Mouse (Mus musculus) embryonic facial prominence, embryonic 12.5 days (tissue): ENCODE measurements around the gene Fam210b. TPM values are rescaled to one million over a fixed set of nuclear protein-coding genes. Genes with fewer than 3 reads are reported as not detected.

Source experiments
- ATAC-seq: fragments of 200-750 bp; cut with Nextera tagmentation; 2 replicates; pipeline ENCODE4 v1.8.0; 2017; ENCODE audit not compliant: insufficient number of reproducible peaks, insufficient read depth, low FRiP score, low TSS enrichment
- H3K27ac ChIP-seq: fragments of 300-500 bp; sonication (generic); 2 replicates; pipeline ENCODE4 v1.5.1; 2016; ENCODE audit warnings: mild to moderate bottlenecking
- H3K27me3 ChIP-seq: fragments of 300-500 bp; sonication (generic); 2 replicates; pipeline ENCODE4 v1.6.1; 2016; ENCODE audit warnings: mild to moderate bottlenecking, moderate library complexity
- H3K36me3 ChIP-seq: fragments of 300-500 bp; sonication (generic); 2 replicates; pipeline ENCODE4 v1.6.1; 2016; ENCODE audit warnings: mild to moderate bottlenecking
- H3K4me1 ChIP-seq: fragments of 300-500 bp; sonication (generic); 2 replicates; pipeline ENCODE4 v1.6.1; 2016
- H3K4me2 ChIP-seq: fragments of 300-500 bp; sonication (generic); replicated peaks from 2 replicates; pipeline ENCODE4 v1.6.1; 2016; ENCODE audit warnings: mild to moderate bottlenecking, moderate library complexity
- H3K4me3 ChIP-seq: fragments of 300-500 bp; sonication (generic); 2 replicates; pipeline ENCODE4 v1.5.1; 2016; ENCODE audit warnings: mild to moderate bottlenecking
- H3K9ac ChIP-seq: fragments of 300-500 bp; sonication (generic); 2 replicates; pipeline ENCODE4 v1.6.1; 2016; ENCODE audit warnings: mild to moderate bottlenecking, moderate library complexity
- H3K9me3 ChIP-seq: fragments of 300-500 bp; sonication (generic); 2 replicates; pipeline ENCODE4 v1.6.1; 2016; ENCODE audit warnings: mild to moderate bottlenecking, moderate library complexity
- WGBS: fragments of 180-500 bp; shearing (Covaris S2); methylation state at CpG from one replicate; pipeline ENCODE4 v1.1.7; 2016; 5-methylcytosine and 5-hydroxymethylcytosine counted together
- polyA plus RNA-seq: library from polyadenylated mRNA; unstranded; fragments of >200 nt; fragmentation: Nextera tagmentation; extraction: Ambion mirVana; gene quantifications from 2 replicates; pipeline ENCODE4 v1.2.1, GENCODE M21; 2016

Fam210b gene
- polyA plus RNA-seq, 1 experiment from 2014 or later, result 24.1 TPM

GRCm38 (mm10) chr2:172354761-172355160 is 9.4 kb downstream of the Fam210b start:
- peaks cover 60% of the 10 kb centered on the region for H3K36me3 ChIP-seq
- 74% methylated on average over 9 of the region's 9 CpGs for WGBS
- no peak for ATAC-seq
- H3K27ac ChIP-seq, result no peak overlapping the region
- no peaks in the 10 kb centered on the region for H3K27me3 ChIP-seq
- H3K4me2 ChIP-seq, result no peak overlapping the region
- H3K4me1 ChIP-seq, result no peaks in the 10 kb centered on the region
- H3K9me3 ChIP-seq, result no peaks in the 10 kb centered on the region
- no peak overlapping the region for H3K4me3 ChIP-seq
- no peak overlapping the region for H3K9ac ChIP-seq

GRCm38 (mm10) chr2:172355833-172356232 is 10.5 kb downstream of the Fam210b start:
- H3K9ac ChIP-seq, result no peak overlapping the region
- no peaks in the 10 kb centered on the region for H3K4me1 ChIP-seq
- no peak for ATAC-seq
- H3K9me3 ChIP-seq, result no peaks in the 10 kb centered on the region
- H3K27me3 ChIP-seq, result no peaks in the 10 kb centered on the region
- H3K27ac ChIP-seq, result no peak overlapping the region
- no peak overlapping the region for H3K4me2 ChIP-seq
- H3K36me3 ChIP-seq, result peaks cover 71% of the 10 kb centered on the region
- WGBS, result 83% methylated on average over 5 of the region's 5 CpGs
- no peak overlapping the region for H3K4me3 ChIP-seq

- WGBS, result 86% methylated on average over 7 of the region's 7 CpGs
- H3K27me3 ChIP-seq, result no peaks in the 10 kb centered on the region
- no peak for ATAC-seq
- H3K36me3 ChIP-seq, result peaks cover 91% of the 10 kb centered on the region
- no peak overlapping the region for H3K27ac ChIP-seq
- no peaks in the 10 kb centered on the region for H3K4me1 ChIP-seq
- no peak overlapping the region for H3K4me2 ChIP-seq
- no peak overlapping the region for H3K9ac ChIP-seq
- no peaks in the 10 kb centered on the region for H3K9me3 ChIP-seq
- H3K4me3 ChIP-seq, result no peak overlapping the region
These were observed 17.8 kb downstream of the Fam210b start for GRCm38 (mm10) chr2:172363176-172363575.

- no peaks in the 10 kb centered on the region for H3K9me3 ChIP-seq
- peak within 1 kb of the TSS; percentile 85 for H3K4me2 ChIP-seq
- peak within 1 kb of the TSS; percentile 81 for H3K27ac ChIP-seq
- H3K4me1 ChIP-seq, result peaks cover 23% of the 10 kb centered on the region
- under 1% methylated on average over 66 of the region's 66 CpGs for WGBS
- H3K36me3 ChIP-seq, result peaks cover 50% of the 10 kb centered on the region
- peak within 1 kb of the TSS; percentile 92 for H3K4me3 ChIP-seq
- H3K9ac ChIP-seq, result peak within 1 kb of the TSS; percentile 94
- H3K27me3 ChIP-seq, result no peaks in the 10 kb centered on the region
- ATAC-seq, result peak; percentile 97
These were observed 25.3 kb downstream of the Fam210b start, which contains the start of the genes Aurka and Cstf1 for GRCm38 (mm10) chr2:172370411-172371223. Gene Aurka, minus strand, starts transcription at chr2:172370535. Gene Cstf1, plus strand, starts transcription at chr2:172370681.

- Histone ChIP-seq H3K4me1 (peaks cover 23% of the 10 kb centered on the region), H3K27me3 (no peaks in the 10 kb centered on the region), H3K9ac (peak overlapping the region; percentile 94), H3K4me2 (peak overlapping the region; percentile 79), H3K4me3 (peak overlapping the region; percentile 92), H3K36me3 (peaks cover 50% of the 10 kb centered on the region), H3K9me3 (no peaks in the 10 kb centered on the region), H3K27ac (peak overlapping the region; percentile 80)
- under 1% methylated on average over 11 of the region's 11 CpGs for WGBS
- no peak for ATAC-seq
These were observed 25.9 kb downstream of the Fam210b start for GRCm38 (mm10) chr2:172371258-172371657.

- Histone ChIP-seq H3K27me3 (no peaks in the 10 kb centered on the region), H3K36me3 (peaks cover 90% of the 10 kb centered on the region), H3K9ac (no peak overlapping the region), H3K4me2 (no peak overlapping the region), H3K4me3 (no peak overlapping the region), H3K9me3 (no peaks in the 10 kb centered on the region), H3K4me1 (peaks cover 6% of the 10 kb centered on the region), H3K27ac (no peak overlapping the region)
- no peak for ATAC-seq
- 85% methylated on average over 4 of the region's 4 CpGs for WGBS
These were observed 31.2 kb downstream of the Fam210b start for GRCm38 (mm10) chr2:172376551-172376950.

- H3K4me2 ChIP-seq, result no peak overlapping the region
- H3K4me1 ChIP-seq, result peaks cover 1% of the 10 kb centered on the region
- no peaks in the 10 kb centered on the region for H3K9me3 ChIP-seq
- H3K4me3 ChIP-seq, result no peak overlapping the region
- H3K9ac ChIP-seq, result no peak overlapping the region
- no peak overlapping the region for H3K27ac ChIP-seq
- no peaks in the 10 kb centered on the region for H3K27me3 ChIP-seq
- peaks cover 95% of the 10 kb centered on the region for H3K36me3 ChIP-seq
- WGBS, result 62% methylated on average over 4 of the region's 5 CpGs
- ATAC-seq, result no peak
These were observed 31.7 kb downstream of the Fam210b start for GRCm38 (mm10) chr2:172376999-172377515.

GRCm38 (mm10) chr2:172378332-172378731 is 33.0 kb downstream of the Fam210b start:
- no peaks in the 10 kb centered on the region for H3K9me3 ChIP-seq
- no peak overlapping the region for H3K4me2 ChIP-seq
- 72% methylated on average over 7 of the region's 7 CpGs for WGBS
- no peaks in the 10 kb centered on the region for H3K27me3 ChIP-seq
- no peak overlapping the region for H3K4me3 ChIP-seq
- H3K27ac ChIP-seq, result no peak overlapping the region
- H3K36me3 ChIP-seq, result peaks cover 92% of the 10 kb centered on the region
- no peak for ATAC-seq
- H3K4me1 ChIP-seq, result no peaks in the 10 kb centered on the region
- H3K9ac ChIP-seq, result no peak overlapping the region

GRCm38 (mm10) chr2:172380513-172380912 is 35.1 kb downstream of the Fam210b start:
- no peak overlapping the region for H3K4me2 ChIP-seq
- H3K4me3 ChIP-seq, result no peak overlapping the region
- H3K27ac ChIP-seq, result no peak overlapping the region
- no peaks in the 10 kb centered on the region for H3K4me1 ChIP-seq
- peaks cover 70% of the 10 kb centered on the region for H3K36me3 ChIP-seq
- 95% methylated on average over 17 of the region's 17 CpGs for WGBS
- no peaks in the 10 kb centered on the region for H3K9me3 ChIP-seq
- no peak for ATAC-seq
- no peak overlapping the region for H3K9ac ChIP-seq
- no peaks in the 10 kb centered on the region for H3K27me3 ChIP-seq

GRCm38 (mm10) chr2:172381341-172381740 is 36.0 kb downstream of the Fam210b start:
- no peaks in the 10 kb centered on the region for H3K9me3 ChIP-seq
- no peak overlapping the region for H3K27ac ChIP-seq
- no peak overlapping the region for H3K4me2 ChIP-seq
- H3K4me3 ChIP-seq, result no peak overlapping the region
- peaks cover 62% of the 10 kb centered on the region for H3K36me3 ChIP-seq
- H3K27me3 ChIP-seq, result no peaks in the 10 kb centered on the region
- no peak overlapping the region for H3K9ac ChIP-seq
- no peak for ATAC-seq
- H3K4me1 ChIP-seq, result no peaks in the 10 kb centered on the region
- 96% methylated on average over 11 of the region's 11 CpGs for WGBS

GRCm38 (mm10) chr2:172381898-172382297 is 36.5 kb downstream of the Fam210b start:
- H3K4me3 ChIP-seq, result no peak overlapping the region
- 91% methylated on average over 12 of the region's 12 CpGs for WGBS
- no peak overlapping the region for H3K9ac ChIP-seq
- no peaks in the 10 kb centered on the region for H3K9me3 ChIP-seq
- no peak for ATAC-seq
- H3K36me3 ChIP-seq, result peaks cover 56% of the 10 kb centered on the region
- H3K27ac ChIP-seq, result no peak overlapping the region
- H3K27me3 ChIP-seq, result no peaks in the 10 kb centered on the region
- H3K4me2 ChIP-seq, result no peak overlapping the region
- H3K4me1 ChIP-seq, result no peaks in the 10 kb centered on the region

- Histone ChIP-seq H3K27ac (no peak overlapping the region), H3K9ac (no peak overlapping the region), H3K36me3 (peaks cover 28% of the 10 kb centered on the region), H3K4me3 (no peak overlapping the region), H3K27me3 (no peaks in the 10 kb centered on the region), H3K4me2 (no peak overlapping the region), H3K9me3 (no peaks in the 10 kb centered on the region), H3K4me1 (no peaks in the 10 kb centered on the region)
- 91% methylated on average over 3 of the region's 3 CpGs for WGBS
- no peak for ATAC-seq
These were observed 39.4 kb downstream of the Fam210b start for GRCm38 (mm10) chr2:172384715-172385114.
